Mouse (Mus musculus) lung, embryonic 16.5 days (tissue): ENCODE measurements around the gene Kdm4b. TPM values are rescaled to one million over a fixed set of nuclear protein-coding genes. Genes with fewer than 3 reads are reported as not detected.

Experiments
- ATAC-seq: fragments of 200-750 bp; cut with Nextera tagmentation; 2 replicates; pipeline ENCODE4 v1.8.0; 2017; ENCODE audit warnings: low read depth, mild to moderate bottlenecking, moderate library complexity
- H3K27ac ChIP-seq: fragments of 300-500 bp; sonication (generic); 2 replicates; pipeline ENCODE4 v1.5.1; 2014; ENCODE audit warnings: mild to moderate bottlenecking, control low read depth, low read length
- H3K27me3 ChIP-seq: fragments of 300-500 bp; sonication (generic); 2 replicates; pipeline ENCODE4 v1.6.1; 2014; ENCODE audit warnings: low read depth, low read length, mixed read lengths; ENCODE audit not compliant: control insufficient read depth, insufficient read depth
- H3K36me3 ChIP-seq: fragments of 300-500 bp; sonication (generic); 2 replicates; pipeline ENCODE4 v1.6.1; 2014; ENCODE audit warnings: low read length; ENCODE audit not compliant: control insufficient read depth, insufficient read depth
- H3K4me1 ChIP-seq: fragments of 300-500 bp; sonication (generic); replicated peaks from 2 replicates; pipeline ENCODE4 v1.6.1; 2014; ENCODE audit warnings: low read length, mixed read lengths; ENCODE audit not compliant: control insufficient read depth, insufficient read depth
- H3K4me2 ChIP-seq: fragments of 300-500 bp; sonication (generic); 2 replicates; pipeline ENCODE4 v1.6.1; 2014; ENCODE audit warnings: low read depth, low read length, control low read depth
- H3K4me3 ChIP-seq: fragments of 300-500 bp; sonication (generic); 2 replicates; pipeline ENCODE4 v1.5.1; 2014; ENCODE audit warnings: mild to moderate bottlenecking, low read length, control low read depth
- H3K9ac ChIP-seq: fragments of 300-500 bp; sonication (generic); 2 replicates; pipeline ENCODE4 v1.6.1; 2014; ENCODE audit warnings: low read length, control low read depth
- H3K9me3 ChIP-seq: fragments of 300-500 bp; sonication (generic); 2 replicates; pipeline ENCODE4 v1.6.1; 2016; ENCODE audit warnings: low read length; ENCODE audit not compliant: control insufficient read depth
- WGBS: fragments of 180-500 bp; shearing (Covaris S2); extraction: QIAGEN DNeasy Blood & Tissue Kit; methylation state at CpG from one replicate; pipeline ENCODE4 v1.1.7; 2014; 5-methylcytosine and 5-hydroxymethylcytosine counted together
- microRNA-seq: library from miRNA; unstranded; fragments of <30 nt; microRNA quantifications from one replicate; pipeline ENCODE4, GENCODE M21; 2016
- polyA plus RNA-seq: library from polyadenylated mRNA; unstranded; fragments of >200 nt; fragmentation: Nextera tagmentation; extraction: Ambion mirVana; gene quantifications from 2 replicates; pipeline ENCODE4 v1.2.1, GENCODE M21; 2015

Gene Kdm4b
- polyA plus RNA-seq, 1 experiment from 2014 or later = 26.6 TPM

- peaks cover 47% of the 10 kb centered on the region for H3K36me3 ChIP-seq
- H3K27me3 ChIP-seq = no peaks in the 10 kb centered on the region
- no peaks in the 10 kb centered on the region for H3K4me1 ChIP-seq
- ATAC-seq = no peak
- no peaks in the 10 kb centered on the region for H3K9me3 ChIP-seq
- WGBS = 61% methylated on average over 2 of the region's 2 CpGs
- no peak overlapping the region for H3K4me3 ChIP-seq
- no peak overlapping the region for H3K9ac ChIP-seq
- no peak overlapping the region for H3K27ac ChIP-seq
- no peak overlapping the region for H3K4me2 ChIP-seq
Measured at GRCm38 (mm10) chr17:56447716-56448115, 121.9 kb downstream of the Kdm4b start.

Small RNA genes within 50 kb of the gene (microRNA-seq; reads per million reads assigned to microRNA genes)
- not detected for gene Mir6977

Other genes starting within 250 kb of the Kdm4b start
- gene Hdgfl2, start 246.4 kb upstream of the Kdm4b start, polyA plus RNA-seq = 95.2 and 96.7 TPM in 2 replicates
- 0.15 and 0.28 TPM in 2 replicates for gene Plin4, start 216.3 kb upstream of the Kdm4b start, polyA plus RNA-seq
- gene Plin5, start 208.5 kb upstream of the Kdm4b start, polyA plus RNA-seq = 1.3 and 2.1 TPM in 2 replicates
- gene Lrg1, start 204.1 kb upstream of the Kdm4b start, polyA plus RNA-seq = 0.59 and 1.4 TPM in 2 replicates
- 1.2 and 1.7 TPM in 2 replicates for gene Sema6b, start 185.7 kb upstream of the Kdm4b start, polyA plus RNA-seq
- 15.5 and 17.3 TPM in 2 replicates for gene Tnfaip8l1, start 163.6 kb upstream of the Kdm4b start, polyA plus RNA-seq
- gene Mydgf, start 142.1 kb upstream of the Kdm4b start, polyA plus RNA-seq = 93.0 and 110 TPM in 2 replicates
- gene Dpp9, start 107.2 kb upstream of the Kdm4b start, polyA plus RNA-seq = 38.7 and 41.4 TPM in 2 replicates
- 11.0 and 12.1 TPM in 2 replicates for gene Fem1a, start 69.3 kb upstream of the Kdm4b start, polyA plus RNA-seq
- 5.5 and 5.7 TPM in 2 replicates for gene Ticam1, start 49.3 kb upstream of the Kdm4b start, polyA plus RNA-seq
- gene Plin3, start 33.2 kb upstream of the Kdm4b start, polyA plus RNA-seq = 87.5 and 90.2 TPM in 2 replicates
- gene Arrdc5, start 25.8 kb upstream of the Kdm4b start, polyA plus RNA-seq = not detected in 2 replicates
- gene Uhrf1, start 22.7 kb upstream of the Kdm4b start, polyA plus RNA-seq = 124 and 130 TPM in 2 replicates
- gene Ptprs, start 150.4 kb downstream of the Kdm4b start, polyA plus RNA-seq = 59.1 and 59.9 TPM in 2 replicates
- not detected in 2 replicates for gene Znrf4, start 186.4 kb downstream of the Kdm4b start, polyA plus RNA-seq
- 4.8 and 4.9 TPM in 2 replicates for gene Gm20219, start 228.3 kb downstream of the Kdm4b start, polyA plus RNA-seq